Mouse (Mus musculus): ENCODE measurements around the gene Fbxo24.

DNA sequence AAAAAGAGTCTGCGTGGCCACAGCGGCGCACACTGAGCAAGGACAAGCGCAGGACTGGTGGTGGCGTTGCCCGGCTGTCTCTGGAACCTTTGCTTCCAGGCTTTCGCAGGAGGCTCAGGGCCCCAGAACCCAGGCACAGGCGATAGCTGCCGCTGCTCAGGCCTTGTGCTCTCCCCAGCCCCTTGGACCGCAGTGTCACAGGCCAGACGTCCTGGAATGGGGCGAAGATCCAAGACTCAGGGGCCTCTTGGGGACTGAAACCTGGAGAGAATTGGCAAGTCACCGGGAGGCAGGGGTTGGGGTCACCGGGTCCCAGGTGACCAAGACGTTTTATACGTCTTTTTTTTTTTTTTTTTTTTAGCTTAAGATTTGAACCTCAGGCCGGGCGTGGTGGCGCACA, 15.7 kb upstream of the Fbxo24 start:
- no peak for TF ChIP-seq CTCF (IDR thresholded peaks at IDR 0.05; ENCODE audit: low read depth)
- TF ChIP-seq EP300 (optimal IDR thresholded peaks at IDR 0.05), result no peak

All from stomach, postnatal 0 days (tissue).